Mouse (Mus musculus): Measurements from ENCODE around the gene Tmie.
"Not testable (repeated sequence)": the region's sequence is repeated elsewhere in the genome, so short reads cannot be mapped to it uniquely, and the experiment has no call there.

Tmie gene

DNA sequence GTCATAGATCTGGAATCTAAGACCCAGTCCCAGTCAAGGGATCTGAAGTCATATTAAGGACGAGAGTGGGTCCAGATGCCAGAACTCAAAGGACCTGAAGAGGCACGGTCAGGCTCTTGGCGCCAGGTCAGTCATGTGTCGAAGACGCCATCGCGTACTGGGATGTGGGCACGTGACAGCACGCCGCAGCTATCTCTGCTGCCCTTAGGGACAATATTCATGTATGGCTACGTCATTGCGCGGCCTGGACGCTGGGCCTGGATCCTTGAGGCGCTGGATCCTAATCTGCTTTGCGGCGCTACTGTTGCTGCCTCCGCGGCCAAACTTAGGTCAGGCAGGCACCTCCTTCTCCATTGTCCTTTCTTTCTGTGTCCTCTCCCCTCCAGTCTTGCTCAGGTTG, 45.5 kb downstream of the Tmie start, which contains the start of gene Prss45:
Prss45 (plus strand) TSS at position 178 of the 400 bp plus-strand sequence.
- no peak for DNase-seq

GRCm38 (mm10) chr9:110833021-110833420, 46.9 kb downstream of the Tmie start:
- DNase-seq, result no peak

DNA sequence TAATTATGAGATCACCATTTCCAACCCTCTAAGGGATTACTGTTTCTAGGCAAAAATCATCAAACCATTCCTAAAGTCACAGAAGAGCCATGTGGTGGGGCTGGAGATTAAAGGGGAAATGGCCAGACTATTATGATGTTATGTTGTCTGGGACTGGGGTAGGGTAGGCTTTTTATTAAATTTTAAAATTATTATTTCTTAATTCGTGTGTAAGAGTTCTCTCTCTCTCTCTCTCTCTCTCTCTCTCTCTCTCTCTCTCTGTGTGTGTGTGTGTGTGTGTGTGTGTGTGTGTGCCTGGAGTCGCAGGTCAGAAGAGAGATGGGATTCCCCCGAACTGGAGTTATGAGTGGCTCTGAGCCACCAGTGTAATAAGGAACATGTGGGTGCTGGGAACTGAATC, 53.5 kb downstream of the Tmie start, which contains the start of gene Prss43:
Prss43 (plus strand) TSS at position 301 of the 400 bp plus-strand sequence.
- DNase-seq, result no peak

GRCm38 (mm10) chr9:110825832-110826231, 54.1 kb downstream of the Tmie start:
- DNase-seq, result no peak

GRCm38 (mm10) chr9:110825426-110825825, 54.5 kb downstream of the Tmie start:
- DNase-seq, result no peak

- no peak for DNase-seq
Measured at GRCm38 (mm10) chr9:110821436-110821835, 58.5 kb downstream of the Tmie start.

- not testable (repeated sequence) for DNase-seq
Measured at GRCm38 (mm10) chr9:110820546-110820945, 59.4 kb downstream of the Tmie start.
